Mouse (Mus musculus) thymus, adult 18-20 months (tissue): ENCODE data around the gene Sycn.

ENCODE experiments used
- DNase-seq, 2 experiments: peaks; one replicate each; pipeline ENCODE4 v3.0.0; 2022; ENCODE audit warnings: mixed read lengths in 2 of 2

Sycn gene

DNA sequence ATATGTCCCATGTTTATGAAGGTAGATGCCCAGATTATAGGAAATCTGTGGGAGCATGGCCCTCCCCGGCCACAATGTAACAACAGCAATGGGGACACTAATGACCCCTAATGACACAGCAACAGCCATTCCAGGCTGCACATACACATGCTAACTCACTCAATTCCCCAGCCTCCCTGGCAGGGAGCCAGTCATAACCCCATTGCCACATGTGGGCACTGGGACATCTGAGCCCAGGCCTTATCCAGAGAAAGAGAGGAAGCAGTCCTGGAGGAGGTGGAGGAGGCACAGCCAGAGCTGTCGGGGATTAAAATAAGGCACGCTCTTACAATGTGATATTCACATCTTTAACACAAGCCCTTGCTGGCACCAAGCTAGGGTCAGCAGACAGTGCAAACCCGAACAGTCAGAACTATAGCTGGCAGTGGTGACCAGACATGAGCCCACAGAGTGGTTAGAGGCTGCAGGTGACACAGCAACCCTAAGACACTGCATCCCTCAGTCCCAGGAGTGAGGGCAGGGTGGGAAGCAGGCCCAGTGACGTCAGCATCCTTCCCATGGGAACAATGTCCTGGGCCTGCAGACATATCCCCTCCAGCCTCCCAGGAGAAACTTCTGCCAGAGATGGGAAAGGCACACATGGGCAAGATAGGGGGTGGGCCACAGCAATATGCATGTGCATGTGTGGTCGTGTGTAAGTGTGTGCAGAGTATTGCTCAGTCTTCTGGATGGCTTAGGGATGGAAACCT is 46.2 kb downstream of the Sycn start:
- DNase-seq = no peak

DNA sequence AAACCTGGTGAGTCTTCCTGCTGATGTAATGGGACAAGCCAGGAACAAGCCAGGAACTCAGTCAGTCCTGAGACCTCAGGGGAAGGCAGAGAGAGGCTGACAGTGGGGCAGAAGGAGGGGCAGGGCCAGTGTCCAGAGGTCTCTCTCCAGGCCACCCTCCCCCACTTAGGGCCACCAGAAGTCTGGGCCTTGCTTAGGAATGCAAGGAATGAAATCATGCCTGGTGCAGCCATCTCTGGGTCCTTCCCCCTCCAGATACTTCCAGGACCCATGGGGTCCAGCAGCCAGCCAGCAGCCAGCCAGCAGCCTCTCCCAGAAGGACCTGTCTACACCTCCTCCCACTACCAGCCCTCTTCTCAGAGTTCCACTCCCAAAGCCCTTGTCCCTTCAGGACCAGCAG is 47.0 kb downstream of the Sycn start:
- no peak for DNase-seq
